Comparison of ENCODE assay signal across 9 mouse cellular contexts in genomic region chrX:52514553-52514952, GRCm38 (mm10).
A peak's percentile ranks its signal among the peaks of the same experiment; 100 is the strongest.
DNase-seq lines count a peak whose midpoint lies in the region; ATAC-seq and TF ChIP-seq lines count a peak whose summit lies in the region.
"Had no signal": no experiment of that assay in that cellular context is flagged by ENCODE, and none has a peak within 500 bp of the region (broad histone marks: within the 10 kb centered on the region; RNA-seq: fewer than 3 reads in every experiment).

No protein-coding gene starts in this region.

- H3K27me3 ChIP-seq in heart, embryonic 16.5 days (ENCODE audit: control insufficient read depth, insufficient read depth, low read length), result no peaks in the 10 kb centered on the region
- H3K27me3 ChIP-seq in heart, embryonic 11.5 days (ENCODE audit: control insufficient read depth, insufficient read depth, low read length), result no peaks in the 10 kb centered on the region
- H3K27me3 ChIP-seq in liver, postnatal 0 days (ENCODE audit: insufficient read depth, low read length), result no peaks in the 10 kb centered on the region
- no peaks in the 10 kb centered on the region for H3K27me3 ChIP-seq in liver, embryonic 11.5 days (replicated peaks; ENCODE audit: control insufficient read depth, insufficient read depth, low read length)
- H3K27me3 ChIP-seq in embryonic facial prominence, embryonic 11.5 days (ENCODE audit: control insufficient read depth, insufficient read depth, low read length), result no peaks in the 10 kb centered on the region
- H3K27me3 ChIP-seq: hindbrain, embryonic 15.5 days had no signal

- DNase-seq in liver, postnatal 0 days, result peak; percentile 18
- no peak for DNase-seq in liver, embryonic 11.5 days (ENCODE audit: low spot score)
- peak; percentile 71 for DNase-seq in embryonic facial prominence, embryonic 11.5 days (ENCODE audit: low spot score)
- DNase-seq in gastrocnemius, postnatal 14 days, result peak; percentile 11
- DNase-seq in retina, embryonic 14.5 days (ENCODE audit: low spot score), result no peak
- DNase-seq: spleen, adult 18-20 months had no signal

- peaks cover 7% of the 10 kb centered on the region; the same call in 1 of the 2 replicates for H3K4me1 ChIP-seq in heart, embryonic 16.5 days (ENCODE audit: control insufficient read depth, insufficient read depth, low read length)
- H3K4me1 ChIP-seq in heart, embryonic 11.5 days (ENCODE audit: control insufficient read depth, insufficient read depth, low read length), result no peaks in the 10 kb centered on the region
- H3K4me1 ChIP-seq in liver, postnatal 0 days (ENCODE audit: insufficient read depth), result no peaks in the 10 kb centered on the region
- no peaks in the 10 kb centered on the region for H3K4me1 ChIP-seq in liver, embryonic 11.5 days (replicated peaks; ENCODE audit: control insufficient read depth, insufficient read depth, low read length)
- H3K4me1 ChIP-seq in embryonic facial prominence, embryonic 11.5 days (ENCODE audit: control insufficient read depth, insufficient read depth, low read length), result no peaks in the 10 kb centered on the region
- H3K4me1 ChIP-seq: hindbrain, embryonic 15.5 days had no signal

- no peak overlapping the region for H3K9ac ChIP-seq in heart, embryonic 16.5 days (ENCODE audit: low read length)
- H3K9ac ChIP-seq in heart, embryonic 11.5 days (ENCODE audit: low read depth, low read length), result no peak overlapping the region
- no peak overlapping the region for H3K9ac ChIP-seq in liver, postnatal 0 days (replicated peaks)
- no peak overlapping the region for H3K9ac ChIP-seq in liver, embryonic 11.5 days (ENCODE audit: low read depth, low read length)
- H3K9ac ChIP-seq in embryonic facial prominence, embryonic 11.5 days (replicated peaks; ENCODE audit: low read length), result no peak overlapping the region
- H3K9ac ChIP-seq: hindbrain, embryonic 15.5 days had no signal

- no peak overlapping the region for H3K4me3 ChIP-seq in heart, embryonic 16.5 days (ENCODE audit: low read length)
- H3K4me3 ChIP-seq in heart, embryonic 11.5 days (ENCODE audit: low read depth, low read length), result no peak overlapping the region
- H3K4me3 ChIP-seq in liver, postnatal 0 days (ENCODE audit: low read depth, low read length), result no peak overlapping the region
- H3K4me3 ChIP-seq in liver, embryonic 11.5 days (ENCODE audit: low read depth, low read length), result no peak overlapping the region
- H3K4me3 ChIP-seq in embryonic facial prominence, embryonic 11.5 days (ENCODE audit: low read depth, low read length), result no peak overlapping the region
- H3K4me3 ChIP-seq: hindbrain, embryonic 15.5 days had no signal

- ATAC-seq in heart, embryonic 16.5 days (replicated peaks; ENCODE audit: extremely low read depth, insufficient read depth, low FRiP score), result peak; percentile 45; the same call in 1 of the 2 replicates
- ATAC-seq in heart, embryonic 11.5 days (replicated peaks; ENCODE audit: insufficient number of reproducible peaks, low FRiP score, low TSS enrichment), result no peak
- ATAC-seq in liver, postnatal 0 days, result no peak
- ATAC-seq in liver, embryonic 11.5 days (replicated peaks; ENCODE audit: low FRiP score), result no peak
- no peak for ATAC-seq in embryonic facial prominence, embryonic 11.5 days (replicated peaks; ENCODE audit: insufficient number of reproducible peaks, low FRiP score, low TSS enrichment, low read depth)

- no peak overlapping the region; the same call in 1 of the 2 replicates for H3K27ac ChIP-seq in heart, embryonic 16.5 days (ENCODE audit: low read length)
- H3K27ac ChIP-seq in heart, embryonic 11.5 days (ENCODE audit: low read depth, low read length), result no peak overlapping the region
- no peak overlapping the region for H3K27ac ChIP-seq in liver, postnatal 0 days (ENCODE audit: low read depth)
- no peak overlapping the region for H3K27ac ChIP-seq in liver, embryonic 11.5 days (ENCODE audit: low read depth, low read length)
- H3K27ac ChIP-seq in embryonic facial prominence, embryonic 11.5 days (replicated peaks; ENCODE audit: low read depth, low read length), result no peak overlapping the region
- H3K27ac ChIP-seq: hindbrain, embryonic 15.5 days had no signal

- intact Hi-C loops in gastrocnemius, postnatal 14 days (cut with DNase I; ENCODE audit: low total_unique reads), result no loop called here

- no peak for TF ChIP-seq EP300 in liver, postnatal 0 days (IDR thresholded peaks at IDR 0.05; ENCODE audit: low read depth)

- no peaks in the 10 kb centered on the region for H3K9me3 ChIP-seq in heart, embryonic 16.5 days (replicated peaks; ENCODE audit: control insufficient read depth, low read length)
- H3K9me3 ChIP-seq in heart, embryonic 11.5 days (replicated peaks; ENCODE audit: control insufficient read depth, low read length), result no peaks in the 10 kb centered on the region
- no peaks in the 10 kb centered on the region for H3K9me3 ChIP-seq in liver, postnatal 0 days (ENCODE audit: low read length)
- H3K9me3 ChIP-seq in liver, embryonic 11.5 days (ENCODE audit: control insufficient read depth, low read length), result no peaks in the 10 kb centered on the region
- no peaks in the 10 kb centered on the region for H3K9me3 ChIP-seq in embryonic facial prominence, embryonic 11.5 days (replicated peaks; ENCODE audit: control insufficient read depth, low read length)
- H3K9me3 ChIP-seq: hindbrain, embryonic 15.5 days had no signal

- no peak overlapping the region for H3K4me2 ChIP-seq in heart, embryonic 16.5 days (ENCODE audit: low read depth, low read length)
- no peak overlapping the region for H3K4me2 ChIP-seq in heart, embryonic 11.5 days
- H3K4me2 ChIP-seq in liver, postnatal 0 days (ENCODE audit: low read depth, low read length), result no peak overlapping the region
- no peak overlapping the region for H3K4me2 ChIP-seq in liver, embryonic 11.5 days
- no peak overlapping the region for H3K4me2 ChIP-seq in embryonic facial prominence, embryonic 11.5 days (ENCODE audit: low read depth, low read length)
- H3K4me2 ChIP-seq: hindbrain, embryonic 15.5 days had no signal

- WGBS in heart, embryonic 16.5 days, result 30% methylated on average over 3 of the region's 3 CpGs
- 50% methylated on average over 3 of the region's 3 CpGs for WGBS in heart, embryonic 11.5 days (ENCODE audit: insufficient replicate concordance)
- WGBS in liver, postnatal 0 days (ENCODE audit: insufficient replicate concordance), result 48% methylated on average over 3 of the region's 3 CpGs
- whole genome bisulfite sequencing in liver, embryonic 11.5 days, result 70% methylated on average over 3 of the region's 3 CpGs
- WGBS in embryonic facial prominence, embryonic 11.5 days, result 42% methylated on average over 3 of the region's 3 CpGs

- H3K36me3 ChIP-seq in heart, embryonic 16.5 days (ENCODE audit: control insufficient read depth, insufficient read depth), result no peaks in the 10 kb centered on the region
- no peaks in the 10 kb centered on the region for H3K36me3 ChIP-seq in heart, embryonic 11.5 days (ENCODE audit: control insufficient read depth, insufficient read depth, low read length)
- H3K36me3 ChIP-seq in liver, postnatal 0 days (replicated peaks; ENCODE audit: insufficient read depth, low read length), result no peaks in the 10 kb centered on the region
- H3K36me3 ChIP-seq in liver, embryonic 11.5 days (ENCODE audit: control insufficient read depth, insufficient read depth, low read length), result no peaks in the 10 kb centered on the region
- H3K36me3 ChIP-seq in embryonic facial prominence, embryonic 11.5 days (replicated peaks; ENCODE audit: control insufficient read depth, insufficient read depth, low read depth, low read length), result no peaks in the 10 kb centered on the region
- H3K36me3 ChIP-seq: hindbrain, embryonic 15.5 days had no signal

- TF ChIP-seq CTCF in liver, postnatal 0 days (IDR thresholded peaks at IDR 0.05; ENCODE audit: low read depth), result no peak

Comparison
In these comparisons a context has a peak if more than half of its experiments do, and no peak if none do; other contexts are left out.
1. DNase-seq: peak in liver, postnatal 0 days (single experiment), embryonic facial prominence, embryonic 11.5 days (single experiment) and gastrocnemius, postnatal 14 days (single experiment); none in liver, embryonic 11.5 days (single experiment) and retina, embryonic 14.5 days (single experiment).